Mouse (Mus musculus): Measurements from ENCODE around the gene Usp21.

Gene Usp21

DNA sequence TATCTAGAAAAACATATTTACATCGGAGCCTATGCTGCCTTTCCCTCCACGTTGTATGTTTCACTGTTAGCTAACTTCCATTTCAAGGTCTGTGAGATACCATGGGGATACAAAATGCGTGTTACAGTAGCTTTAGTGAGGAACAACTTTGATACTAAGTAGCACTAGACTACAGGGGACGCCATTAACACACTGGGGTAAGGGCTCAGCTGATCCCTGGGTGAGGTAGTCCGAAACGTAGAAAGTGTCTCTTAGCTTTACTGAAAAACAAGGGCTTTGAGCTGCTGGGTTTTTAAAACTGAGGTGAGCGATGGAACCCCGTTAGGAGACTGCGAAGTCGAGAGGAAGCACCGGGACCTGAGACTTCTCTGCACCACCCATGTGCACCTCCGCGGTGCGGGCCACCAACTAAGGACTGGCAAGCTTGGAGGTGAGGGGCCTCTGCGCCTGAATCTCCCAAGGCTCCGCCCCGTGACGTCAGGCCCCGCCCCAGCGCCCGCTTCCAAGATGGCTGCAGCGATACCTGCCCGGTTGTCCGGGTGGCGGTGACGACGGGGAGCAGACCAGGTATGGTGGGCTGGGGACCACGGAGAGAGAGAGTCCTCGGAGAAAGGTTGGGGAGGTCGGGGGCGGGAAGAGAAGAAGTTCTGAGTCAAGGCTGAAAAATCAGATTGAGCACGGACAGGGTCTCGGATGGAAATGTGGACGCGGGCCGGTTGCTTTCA lies 17.8 kb downstream of the Usp21 start, which contains the start of gene B4galt3:
Gene B4galt3 (plus strand): TSS at position 481 of the 725 bp plus-strand sequence.
- intact Hi-C loops (cut with DNase I), result no loop called here

DNA sequence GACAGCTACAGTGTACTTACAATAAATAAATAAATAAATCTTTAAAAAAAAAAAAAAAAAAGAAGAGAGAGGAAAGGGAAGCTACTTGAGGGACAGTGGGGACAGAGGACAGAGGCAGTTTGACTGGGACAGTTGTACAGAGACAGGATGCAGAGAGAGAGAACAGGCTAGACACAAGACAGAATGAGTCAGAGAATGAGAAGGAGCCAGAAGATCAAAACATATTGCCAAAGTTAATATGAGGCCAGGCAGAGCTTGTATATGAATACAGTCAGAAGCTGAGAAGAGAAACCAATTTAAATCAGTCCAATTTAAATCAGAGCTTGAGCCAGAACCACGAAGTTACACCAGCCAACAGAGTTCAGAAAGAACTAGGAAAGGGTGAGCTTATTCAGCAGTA lies 19.4 kb downstream of the Usp21 start:
- intact Hi-C loops (cut with DNase I), result no loop called here

DNA sequence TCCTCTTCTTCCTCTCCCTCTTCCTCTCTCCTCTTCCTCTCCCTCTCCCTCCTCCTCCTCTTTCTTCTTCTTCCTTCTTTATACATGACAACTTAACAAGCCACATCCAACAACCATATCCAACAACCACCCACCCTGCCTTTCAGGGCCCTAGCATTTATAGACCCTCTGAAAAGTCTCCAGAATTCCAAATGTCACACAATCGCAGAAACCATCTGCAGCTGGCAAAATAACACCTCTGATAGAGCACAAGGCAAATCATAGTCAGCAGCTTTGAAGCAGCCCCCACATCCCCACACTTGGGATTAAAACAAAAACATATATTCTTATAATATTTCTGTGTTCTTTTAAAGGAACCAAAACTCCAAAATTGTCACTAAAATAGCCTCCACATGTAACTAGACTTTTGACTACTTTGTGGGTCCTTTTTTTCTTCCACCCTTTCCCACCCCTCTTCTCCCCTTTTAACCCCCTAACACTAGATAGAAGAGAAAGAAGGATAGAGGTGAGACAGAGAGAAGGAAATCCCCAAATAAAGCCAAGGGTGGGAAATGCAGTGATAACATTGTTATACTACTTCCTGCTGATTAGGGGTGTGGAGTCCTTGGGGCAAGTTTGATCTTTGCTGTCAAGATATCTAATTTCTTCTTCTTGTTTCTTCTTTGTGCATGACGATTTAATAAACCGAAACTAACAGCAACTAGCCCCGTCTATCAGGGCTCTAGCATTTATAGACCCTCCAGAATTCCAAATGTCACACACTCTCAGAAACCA lies 21.6 kb downstream of the Usp21 start:
- intact Hi-C loops (cut with DNase I), result no loop called here

DNA sequence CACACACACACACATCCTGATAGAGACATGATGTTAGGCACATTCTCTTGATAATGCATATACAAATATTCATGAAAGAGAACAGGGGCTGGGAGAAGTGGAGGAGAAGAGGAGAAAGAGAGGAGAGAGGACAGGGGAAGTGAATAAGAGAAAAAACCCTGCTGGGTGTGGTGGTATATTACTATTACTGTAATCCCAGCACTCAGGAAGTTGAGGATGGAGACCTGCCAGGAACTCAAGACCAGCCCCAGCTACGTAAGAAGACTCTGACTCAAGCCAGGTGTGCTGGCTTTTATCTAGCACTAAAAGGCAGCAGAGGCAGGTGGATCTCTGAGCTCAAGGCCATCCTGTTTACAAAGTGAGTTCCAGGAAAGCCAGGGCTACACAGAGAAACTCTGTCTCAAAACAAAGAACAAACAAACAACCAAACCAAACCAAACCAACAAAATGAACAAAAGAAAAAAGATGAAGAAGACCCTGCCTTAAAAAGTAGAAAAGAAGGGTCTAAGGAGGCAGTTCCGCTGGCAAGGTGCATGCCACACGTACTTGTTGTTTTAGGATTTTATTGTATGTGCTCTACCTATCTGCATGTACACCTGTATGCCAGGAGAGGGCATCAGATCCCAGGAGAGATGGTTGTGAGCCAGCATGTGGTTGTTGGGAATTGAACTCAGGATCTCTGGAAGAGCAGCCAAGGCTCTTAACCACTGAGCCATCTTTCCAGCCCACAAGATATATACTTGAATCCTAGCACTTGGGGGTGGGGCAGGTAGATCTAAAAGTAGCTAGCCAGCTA lies 23.9 kb downstream of the Usp21 start:
- intact Hi-C loops (cut with DNase I), result no loop called here

DNA sequence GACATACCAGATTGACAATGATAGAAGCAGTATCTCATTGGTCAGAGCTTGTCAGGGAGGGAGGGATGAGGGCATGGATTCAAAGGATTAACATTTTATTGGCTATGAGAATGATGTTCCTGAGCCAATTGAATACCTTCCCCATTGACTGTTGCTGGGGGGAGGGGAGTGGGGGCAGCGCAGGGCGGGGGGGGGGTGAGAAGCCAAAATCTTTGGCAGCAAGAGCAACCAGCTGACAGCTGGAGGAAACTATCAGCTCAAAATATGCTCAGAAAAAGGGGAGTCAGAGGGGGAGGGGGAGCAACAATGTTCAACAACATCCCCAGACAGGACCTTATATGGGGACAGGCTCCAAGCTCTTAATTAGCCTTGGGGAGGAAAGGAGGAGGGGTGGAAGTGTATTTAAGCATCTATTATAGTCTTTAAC lies 24.6 kb downstream of the Usp21 start:
- intact Hi-C loops (cut with DNase I), result no loop called here

DNA sequence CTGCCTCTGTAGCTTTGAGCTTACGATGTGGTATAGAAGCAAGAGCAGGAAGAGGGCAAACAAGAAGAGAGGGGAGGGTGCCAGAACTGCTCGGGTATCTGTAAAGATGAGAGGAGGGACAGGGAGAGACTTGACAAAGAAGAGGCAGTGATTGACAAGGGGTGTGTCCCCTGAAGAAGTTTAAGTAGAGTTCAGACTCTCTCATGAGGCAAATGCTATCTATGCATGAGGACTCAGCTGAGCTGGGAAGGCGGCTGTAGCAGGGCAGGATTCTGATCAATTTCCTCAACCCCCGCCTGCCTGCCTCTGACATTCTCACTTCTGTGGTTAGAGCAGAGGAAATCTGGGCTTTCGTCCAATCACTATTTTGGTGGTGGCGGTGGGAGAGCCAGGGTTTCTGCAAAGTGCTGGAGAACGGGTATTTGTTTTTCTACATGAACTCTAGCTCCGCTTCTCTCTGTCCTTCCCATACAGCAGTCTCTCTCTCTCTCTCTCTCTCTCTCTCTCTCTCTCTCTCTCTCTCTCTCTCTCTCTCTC lies 25.1 kb downstream of the Usp21 start:
- intact Hi-C loops (cut with DNase I), result no loop called here

DNA sequence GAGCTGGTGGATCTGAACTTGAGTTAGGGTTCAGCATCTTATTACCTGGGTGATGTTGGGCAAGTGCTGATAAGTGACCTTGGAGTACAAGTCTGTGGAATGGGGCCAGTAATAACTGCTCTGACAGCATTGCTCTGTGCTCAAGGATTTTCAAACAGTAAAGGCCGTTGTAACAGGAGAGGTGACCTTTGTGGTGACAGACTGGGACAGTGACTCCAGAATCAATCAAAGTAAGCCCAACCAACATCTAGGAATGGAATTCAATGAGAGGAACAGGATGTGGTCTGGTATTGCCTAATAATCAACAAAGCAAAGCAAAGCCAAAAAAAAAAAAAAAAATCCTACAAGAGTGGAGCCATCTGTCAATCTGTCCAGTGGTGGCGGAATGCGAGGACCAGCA lies 27.5 kb downstream of the Usp21 start:
- intact Hi-C loops (cut with DNase I), result no loop called here

DNA sequence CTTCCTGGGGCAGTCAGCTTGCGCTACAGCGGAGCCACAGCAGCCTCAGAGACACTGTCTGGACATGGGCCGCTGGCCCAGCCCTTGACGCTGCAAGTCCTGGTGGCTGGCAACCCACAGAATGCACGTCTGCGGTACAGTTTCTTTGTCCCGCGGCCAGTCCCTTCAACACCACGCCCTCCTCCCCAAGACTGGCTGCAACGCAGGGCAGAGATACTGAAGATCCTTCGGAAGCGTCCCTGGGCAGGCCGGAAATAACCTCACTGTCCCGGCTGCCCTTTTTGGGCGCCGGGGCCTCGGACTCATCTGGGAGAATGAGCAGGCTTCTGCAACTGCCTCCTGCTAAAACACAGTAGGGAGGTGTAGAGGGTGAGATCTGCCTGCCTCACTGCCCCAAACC lies 28.9 kb downstream of the Usp21 start:
- intact Hi-C loops (cut with DNase I), result no loop called here

DNA sequence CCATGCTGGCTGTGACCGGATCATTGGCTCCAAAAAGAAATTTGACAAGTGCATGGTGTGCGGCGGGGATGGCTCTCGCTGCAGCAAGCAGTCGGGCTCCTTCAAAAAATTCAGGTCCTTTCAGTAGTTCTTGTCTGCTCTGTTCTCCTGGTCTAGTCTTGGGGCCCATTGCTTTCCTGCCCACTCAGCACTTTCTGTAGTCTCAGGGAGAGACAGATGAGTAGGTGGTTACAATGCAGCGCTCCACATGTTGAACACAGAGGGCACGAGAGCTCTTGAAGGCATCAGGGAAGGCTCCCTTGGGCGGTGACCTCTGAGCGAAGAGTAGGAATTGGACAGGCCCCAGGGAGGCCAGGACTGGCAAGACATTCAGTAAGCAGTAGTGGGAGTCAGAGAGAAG lies 30.0 kb downstream of the Usp21 start:
- intact Hi-C loops (cut with DNase I), result loop anchor here (1.0 to 2.0 kb wide), 3 partner anchors 35 to 147 kb away; partner anchors contain the start of gene Tomm40l

DNA sequence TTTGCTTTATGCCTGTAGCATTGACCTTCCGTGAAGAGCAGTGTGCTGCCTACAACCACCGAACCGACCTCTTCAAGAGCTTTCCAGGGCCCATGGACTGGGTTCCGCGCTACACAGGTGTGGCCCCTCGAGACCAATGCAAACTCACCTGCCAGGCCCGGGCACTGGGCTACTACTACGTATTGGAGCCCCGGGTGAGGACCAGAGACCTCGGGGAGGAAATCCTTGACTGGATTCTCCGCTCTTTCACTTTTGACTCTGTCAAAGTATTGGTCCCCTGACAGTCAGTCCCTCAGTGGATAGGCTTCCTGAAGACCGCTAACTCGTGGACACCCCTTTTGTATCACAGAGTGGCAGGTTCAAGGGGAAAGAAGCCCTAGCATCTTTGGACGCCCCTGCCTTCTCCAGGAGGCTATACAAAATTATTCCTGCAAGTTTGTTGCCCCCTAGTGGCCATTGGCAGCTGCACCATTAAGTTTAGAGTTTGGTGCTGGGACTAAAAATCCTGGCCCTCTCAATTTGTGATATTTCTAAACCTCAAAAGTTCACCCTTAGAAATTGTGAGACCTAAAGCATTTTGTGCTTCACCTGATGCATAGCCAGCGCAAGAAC lies 30.7 kb downstream of the Usp21 start:
- intact Hi-C loops (cut with DNase I), result loop anchor here (1.0 to 2.0 kb wide), 3 partner anchors 35 to 146 kb away; partner anchors contain the start of gene Tomm40l

DNA sequence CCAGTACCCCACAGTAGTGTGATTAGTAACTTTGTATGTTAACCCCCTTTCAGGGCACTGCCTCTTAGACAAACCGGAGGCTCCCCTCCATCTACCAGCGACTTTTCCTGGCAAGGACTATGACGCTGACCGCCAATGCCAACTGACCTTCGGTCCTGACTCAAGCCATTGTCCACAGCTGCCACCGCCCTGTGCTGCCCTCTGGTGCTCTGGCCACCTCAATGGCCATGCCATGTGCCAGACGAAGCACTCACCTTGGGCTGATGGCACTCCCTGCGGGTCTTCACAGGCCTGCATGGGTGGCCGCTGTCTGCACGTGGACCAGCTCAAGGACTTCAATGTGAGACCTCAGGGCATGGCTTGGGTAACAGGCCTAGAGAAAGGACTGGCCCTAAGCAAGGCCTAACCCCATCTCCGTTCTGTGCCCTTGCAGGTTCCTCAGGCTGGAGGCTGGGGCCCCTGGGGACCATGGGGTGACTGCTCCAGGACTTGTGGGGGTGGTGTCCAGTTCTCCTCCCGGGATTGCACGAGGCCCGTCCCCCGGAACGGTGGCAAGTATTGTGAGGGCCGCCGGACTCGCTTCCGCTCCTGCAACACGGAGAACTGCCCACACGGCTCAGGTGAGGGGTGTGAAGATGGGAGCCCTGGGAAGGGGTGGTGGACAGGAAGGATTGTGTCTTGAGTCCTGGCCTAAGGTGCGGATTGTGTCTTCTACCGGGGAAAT lies 31.5 kb downstream of the Usp21 start:
- intact Hi-C loops (cut with DNase I), result loop anchor here (2.0 kb wide), 2 partner anchors 137 to 145 kb away; no protein-coding TSS in a partner anchor

DNA sequence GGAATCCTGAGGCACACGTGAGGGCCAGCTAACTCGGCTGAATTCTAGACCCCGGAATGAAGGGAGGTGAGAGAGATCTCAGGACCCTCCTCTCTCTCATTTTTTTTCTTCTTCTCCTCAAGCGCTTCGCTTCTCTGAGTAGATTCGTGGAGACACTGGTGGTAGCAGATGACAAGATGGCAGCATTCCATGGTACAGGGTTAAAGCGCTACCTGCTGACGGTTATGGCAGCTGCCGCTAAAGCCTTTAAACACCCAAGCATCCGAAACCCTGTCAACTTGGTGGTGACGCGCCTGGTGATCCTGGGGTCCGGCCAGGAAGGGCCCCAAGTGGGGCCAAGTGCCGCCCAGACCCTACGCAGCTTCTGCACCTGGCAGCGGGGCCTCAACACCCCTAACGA lies 35.4 kb downstream of the Usp21 start:
- intact Hi-C loops (cut with DNase I), result no loop called here

DNA sequence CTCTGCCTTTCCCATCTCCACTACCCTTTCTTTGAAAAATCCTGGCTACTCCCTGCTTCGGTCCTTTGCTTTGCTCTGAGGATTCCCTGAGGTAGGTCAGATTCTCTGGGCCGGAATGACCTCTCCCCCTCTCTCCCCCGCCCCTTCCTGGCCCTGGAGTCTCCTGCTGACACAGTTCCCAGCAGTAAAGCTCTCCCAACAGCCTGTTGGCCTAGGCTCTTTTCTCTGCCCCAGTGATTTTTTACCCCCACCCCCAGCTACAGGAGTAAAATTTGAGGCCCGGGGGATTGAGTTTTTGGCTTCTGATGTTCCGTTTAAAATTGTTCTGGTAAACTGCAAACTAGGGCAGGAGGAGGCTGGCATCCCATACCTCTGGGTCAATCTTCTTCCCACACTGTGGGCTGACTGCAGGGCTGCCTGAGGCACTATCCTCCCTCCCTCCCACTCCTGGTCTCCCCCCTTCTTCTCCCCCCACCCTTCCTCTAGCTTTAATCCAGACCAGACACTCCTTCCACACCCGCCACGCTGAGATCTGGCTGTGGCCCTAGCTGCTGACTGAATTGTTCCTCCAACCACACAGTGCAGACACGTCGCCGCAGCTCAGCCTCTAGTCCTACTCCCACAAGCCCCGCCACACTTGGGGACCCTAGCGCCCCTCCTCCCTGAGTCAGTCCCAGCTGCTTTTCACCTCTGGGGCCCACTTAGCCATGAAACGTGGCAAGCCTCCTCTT lies 36.0 kb downstream of the Usp21 start:
- intact Hi-C loops (cut with DNase I), result no loop called here

DNA sequence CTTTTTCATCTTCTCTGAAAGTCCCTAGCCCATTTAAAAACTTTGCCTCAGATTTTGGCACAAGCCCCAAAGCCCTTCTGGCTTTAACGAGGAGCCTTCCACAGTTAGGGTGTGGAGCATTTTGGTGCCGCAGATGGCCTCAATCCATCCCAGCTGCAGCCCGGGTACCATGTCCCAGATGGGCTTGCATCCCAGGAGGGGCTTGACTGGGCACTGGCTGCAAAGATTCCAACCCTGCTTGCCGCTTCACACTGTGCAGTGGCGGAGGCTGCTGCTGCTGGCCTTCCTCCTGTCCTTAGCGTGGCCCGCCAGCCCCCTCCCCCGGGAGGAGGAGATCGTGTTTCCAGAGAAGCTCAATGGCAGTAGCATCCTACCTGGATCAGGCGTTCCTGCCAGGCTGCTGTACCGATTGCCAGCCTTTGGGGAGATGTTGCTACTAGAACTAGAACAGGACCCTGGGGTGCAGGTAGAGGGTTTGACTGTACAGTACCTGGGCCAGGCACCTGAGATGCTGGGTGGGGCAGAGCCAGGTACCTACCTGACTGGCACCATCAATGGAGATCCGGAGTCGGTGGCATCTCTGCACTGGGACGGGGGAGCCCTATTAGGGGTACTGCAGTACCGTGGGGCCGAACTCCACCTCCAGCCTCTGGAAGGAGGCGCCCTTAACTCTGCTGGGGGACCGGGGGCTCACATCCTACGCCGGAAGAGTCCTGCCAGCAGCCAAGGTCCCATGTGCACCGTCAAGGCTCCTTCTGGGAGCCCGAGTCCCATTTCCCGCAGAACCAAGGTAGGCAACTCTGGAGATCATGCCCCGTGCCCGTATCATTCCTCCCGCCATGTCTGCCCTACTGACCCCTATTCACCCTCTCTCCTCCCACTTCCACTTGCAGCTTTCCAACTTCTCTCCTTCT lies 36.9 kb downstream of the Usp21 start, which contains the start of gene Ndufs2:
Gene Ndufs2 (minus strand): TSS at position 709 of the 914 bp plus-strand sequence.
- intact Hi-C loops (cut with DNase I), result no loop called here

DNA sequence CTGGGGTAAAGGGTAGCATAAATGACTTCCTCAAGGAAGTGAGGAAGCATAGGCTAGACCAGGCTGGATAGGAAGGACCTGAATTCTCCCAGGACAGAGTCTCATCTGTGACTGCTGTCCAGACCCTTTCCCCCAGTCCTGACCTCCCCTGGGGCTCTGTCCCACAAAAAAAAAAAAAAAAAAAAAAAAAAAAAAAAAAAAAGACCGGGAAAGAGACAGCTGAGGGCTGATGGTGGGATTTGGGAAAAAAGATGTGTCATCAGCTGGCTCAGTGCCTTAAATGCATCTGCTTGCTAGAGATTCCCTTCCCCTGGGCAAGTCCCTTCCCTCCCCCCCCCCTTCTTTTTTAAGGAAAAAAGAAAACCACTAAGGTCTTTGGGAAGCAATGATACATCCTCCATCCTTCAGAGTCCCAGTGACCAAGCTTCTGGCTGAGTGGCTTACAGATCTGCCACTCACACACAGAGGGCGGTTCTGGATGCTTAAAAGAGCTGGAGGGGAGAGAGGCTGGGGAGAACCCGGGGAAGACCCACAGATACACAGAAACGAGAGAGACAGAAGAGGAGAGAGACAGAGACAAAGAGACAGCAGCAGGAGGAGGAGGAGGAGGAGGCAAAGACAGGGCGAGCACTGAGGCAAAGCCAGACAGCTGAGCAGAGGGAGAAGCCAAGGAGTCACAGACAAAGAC lies 37.7 kb downstream of the Usp21 start, which contains the start of gene Adamts4:
Gene Adamts4 (plus strand): TSS at position 509 of the 688 bp plus-strand sequence.
- intact Hi-C loops (cut with DNase I), result no loop called here

DNA sequence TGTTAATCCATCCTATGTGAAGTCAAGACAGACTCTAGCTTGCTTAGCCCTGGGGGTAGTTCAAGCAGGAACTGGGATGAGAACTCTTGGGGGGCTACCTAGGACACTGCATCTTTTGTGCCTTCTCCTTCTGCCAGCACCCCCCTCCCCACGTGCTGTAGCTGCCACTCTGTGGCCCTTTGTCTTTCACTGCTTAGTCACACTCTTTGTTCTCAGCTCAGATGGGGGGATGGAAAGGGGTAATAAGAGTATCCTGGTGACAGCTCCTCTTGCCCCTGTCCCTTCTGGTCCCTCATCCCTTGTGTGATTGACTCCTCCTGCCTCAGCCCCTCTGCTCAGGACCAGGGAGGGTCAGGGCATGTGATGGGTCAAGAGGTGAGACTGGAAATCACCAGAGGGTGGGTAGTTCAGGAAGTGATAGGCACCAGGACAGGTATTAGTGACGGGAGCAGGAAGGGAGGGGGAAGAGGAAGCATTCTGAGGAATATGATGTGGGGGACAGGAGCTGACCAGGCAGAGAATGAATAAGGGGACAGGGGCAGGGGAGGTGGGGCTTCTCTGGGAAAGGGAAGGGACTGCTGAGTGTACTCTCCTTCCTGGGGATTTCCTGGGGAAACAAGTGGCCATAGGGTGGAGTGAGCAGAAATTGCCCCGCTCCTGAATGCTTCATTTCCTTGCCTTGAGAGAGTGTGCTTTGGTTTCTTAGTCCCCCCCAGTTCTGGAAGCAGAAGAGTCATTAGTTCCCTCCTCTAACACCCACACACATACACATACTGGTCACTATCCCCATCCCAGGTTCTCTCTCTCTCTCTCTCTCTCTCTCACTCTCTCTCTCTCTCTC lies 39.2 kb downstream of the Usp21 start:
- intact Hi-C loops (cut with DNase I), result no loop called here

DNA sequence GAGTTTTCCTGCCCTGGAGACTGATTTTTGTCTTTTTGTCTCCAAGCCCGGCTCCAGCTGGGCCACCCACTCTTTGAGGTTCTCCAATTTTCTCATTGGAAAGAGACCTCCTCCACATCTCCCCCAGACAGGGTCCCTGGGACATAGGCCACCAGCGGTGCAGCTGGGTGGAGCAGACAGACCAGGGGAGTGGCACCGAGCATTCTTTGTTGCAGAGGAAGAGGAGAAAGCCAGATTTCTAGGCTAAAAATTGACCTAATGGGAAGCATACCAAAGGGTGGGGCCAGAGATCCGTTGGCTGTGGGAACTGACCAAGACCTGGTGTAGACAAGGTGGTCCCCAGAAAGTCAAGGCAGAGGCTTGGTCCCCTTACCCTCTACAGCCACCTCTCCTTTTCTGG lies 39.9 kb downstream of the Usp21 start:
- intact Hi-C loops (cut with DNase I), result no loop called here

All from adrenal gland (tissue).